ENCODE assay signal across 24 mouse cellular contexts in the genomic region with DNA sequence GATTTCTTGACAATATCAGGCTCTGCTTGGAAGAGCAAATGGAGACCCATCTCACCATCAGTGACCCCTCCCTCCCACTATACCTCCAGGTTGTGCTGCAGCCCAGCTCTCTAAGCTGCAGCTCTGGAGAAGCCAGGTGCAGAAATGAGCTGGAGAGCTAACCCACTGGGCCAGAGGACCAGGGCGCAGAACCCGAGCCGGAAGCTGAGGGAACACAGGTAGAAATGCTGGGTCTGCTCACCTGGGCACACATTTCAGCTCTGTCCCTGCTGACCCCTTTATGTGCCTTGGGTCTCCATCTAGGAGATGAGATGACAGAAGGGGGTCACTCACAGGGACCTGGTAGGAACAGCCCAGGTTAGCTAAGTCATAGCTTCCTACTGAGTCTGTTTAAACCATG.
DNase-seq lines count a peak whose midpoint lies in the region; ATAC-seq and TF ChIP-seq lines count a peak whose summit lies in the region.
"Had no signal": no experiment of that assay in that cellular context is flagged by ENCODE, and none has a peak within 500 bp of the region (broad histone marks: within the 10 kb centered on the region; RNA-seq: fewer than 3 reads in every experiment).

No protein-coding gene starts in this region.

- H3K27me3 ChIP-seq in heart, postnatal 0 days (ENCODE audit: control insufficient read depth, insufficient read depth, low read length) = no peaks in the 10 kb centered on the region
- H3K27me3 ChIP-seq in intestine, embryonic 15.5 days (replicated peaks) = no peaks in the 10 kb centered on the region
- H3K27me3 ChIP-seq: embryonic facial prominence, embryonic 13.5 days; forebrain, embryonic 12.5 days; forebrain, embryonic 15.5 days; hindbrain, embryonic 13.5 days had no signal

- no peak for DNase-seq in gastrocnemius, adult 2 months
- no peak for DNase-seq in gastrocnemius, adult 18-20 months (ENCODE audit: low spot score)
- DNase-seq in heart, postnatal 0 days (ENCODE audit: low spot score) = no peak
- DNase-seq in heart, adult 8-10 months (ENCODE audit: low spot score) = no peak
- DNase-seq in thymus, postnatal 36 days = peak; percentile 33 to 39
- DNase-seq in thymus, adult 18-20 months = no peak
- DNase-seq: adrenal gland, adult 8-10 months; adrenal gland, postnatal 25 days; cerebellum, adult 11-12 months; cerebellum, adult 8-10 months; cerebellum, postnatal 10 days; cerebellum, postnatal 36 days; embryo, embryonic 11 days; heart, postnatal 14 days had no signal

- H3K4me2 ChIP-seq in heart, postnatal 0 days (ENCODE audit: low read depth, low read length) = no peak overlapping the region
- H3K4me2 ChIP-seq in intestine, embryonic 15.5 days (replicated peaks) = no peak overlapping the region
- H3K4me2 ChIP-seq: embryonic facial prominence, embryonic 13.5 days; forebrain, embryonic 12.5 days; forebrain, embryonic 15.5 days; heart, embryonic 11.5 days; hindbrain, embryonic 13.5 days had no signal

- H3K9me3 ChIP-seq in heart, postnatal 0 days (replicated peaks; ENCODE audit: control insufficient read depth, low read length) = no peaks in the 10 kb centered on the region
- H3K9me3 ChIP-seq in intestine, embryonic 15.5 days = no peaks in the 10 kb centered on the region
- H3K9me3 ChIP-seq: embryonic facial prominence, embryonic 10.5 days; embryonic facial prominence, embryonic 13.5 days; forebrain, embryonic 12.5 days; forebrain, embryonic 15.5 days had no signal

- no peaks in the 10 kb centered on the region for H3K4me1 ChIP-seq in heart, postnatal 0 days (ENCODE audit: control insufficient read depth, insufficient read depth)
- no peaks in the 10 kb centered on the region; the same call in 1 of the 2 replicates for H3K4me1 ChIP-seq in intestine, embryonic 15.5 days (replicated peaks)
- H3K4me1 ChIP-seq: embryonic facial prominence, embryonic 13.5 days; forebrain, embryonic 12.5 days; forebrain, embryonic 15.5 days; hindbrain, embryonic 13.5 days had no signal

- intact Hi-C loops in gastrocnemius, adult 2 months (cut with DNase I) = no loop called here

- WGBS in heart, postnatal 0 days = 94% methylated on average over 3 of the region's 3 CpGs
- 92% methylated on average over 3 of the region's 3 CpGs for WGBS in intestine, embryonic 15.5 days

- no peaks in the 10 kb centered on the region for H3K36me3 ChIP-seq in heart, postnatal 0 days (replicated peaks; ENCODE audit: control insufficient read depth, insufficient read depth, low read length)
- no peaks in the 10 kb centered on the region for H3K36me3 ChIP-seq in intestine, embryonic 15.5 days
- H3K36me3 ChIP-seq: embryonic facial prominence, embryonic 10.5 days; embryonic facial prominence, embryonic 13.5 days; forebrain, embryonic 12.5 days; forebrain, embryonic 15.5 days; hindbrain, embryonic 13.5 days had no signal

- ATAC-seq in heart, postnatal 0 days (ENCODE audit: insufficient read depth, low read depth) = no peak
- ATAC-seq in intestine, embryonic 15.5 days = no peak
- ATAC-seq: activated CD4-positive, CD25-positive, alpha-beta regulatory T cell, adult 4 months; forebrain, embryonic 15.5 days; hindbrain, embryonic 16.5 days had no signal

- no peak for TF ChIP-seq EP300 in heart, postnatal 0 days (IDR thresholded peaks at IDR 0.05; ENCODE audit: low read depth)

- TF ChIP-seq CTCF in gastrocnemius, adult 2 months (IDR thresholded peaks at IDR 0.05) = no peak
- no peak for TF ChIP-seq CTCF in heart, postnatal 0 days (IDR thresholded peaks at IDR 0.05; ENCODE audit: low read depth)

- H3K9ac ChIP-seq in heart, postnatal 0 days (replicated peaks; ENCODE audit: low read depth, low read length) = no peak overlapping the region
- H3K9ac ChIP-seq in intestine, embryonic 15.5 days = no peak overlapping the region
- H3K9ac ChIP-seq: embryonic facial prominence, embryonic 13.5 days; forebrain, embryonic 12.5 days; forebrain, embryonic 15.5 days; hindbrain, embryonic 13.5 days had no signal

- no peak overlapping the region for H3K4me3 ChIP-seq in gastrocnemius, adult 2 months
- no peak overlapping the region for H3K4me3 ChIP-seq in heart, postnatal 0 days (ENCODE audit: low read depth, low read length)
- H3K4me3 ChIP-seq in intestine, embryonic 15.5 days (replicated peaks) = no peak overlapping the region
- H3K4me3 ChIP-seq: embryonic facial prominence, embryonic 10.5 days; embryonic facial prominence, embryonic 13.5 days; erythroblast, embryonic 14.5 days; forebrain, embryonic 12.5 days; forebrain, embryonic 15.5 days; hindbrain, embryonic 13.5 days had no signal

- H3K27ac ChIP-seq in gastrocnemius, adult 2 months = peak overlapping the region; percentile 73
- H3K27ac ChIP-seq in heart, postnatal 0 days (ENCODE audit: low read depth) = peak overlapping the region; percentile 32; the same call in 1 of the 2 replicates
- no peak overlapping the region for H3K27ac ChIP-seq in intestine, embryonic 15.5 days
- H3K27ac ChIP-seq: embryonic facial prominence, embryonic 10.5 days; embryonic facial prominence, embryonic 13.5 days; forebrain, embryonic 12.5 days; forebrain, embryonic 15.5 days; hindbrain, embryonic 13.5 days had no signal

Comparison
In these comparisons a context has a peak if more than half of its experiments do, and no peak if none do; other contexts are left out.
1. DNase-seq: peak in thymus, postnatal 36 days (2 of 2); none in gastrocnemius, adult 2 months (single experiment), gastrocnemius, adult 18-20 months (single experiment), heart, postnatal 0 days (single experiment), heart, adult 8-10 months (single experiment) and thymus, adult 18-20 months (0 of 2).